In the genomic region with DNA sequence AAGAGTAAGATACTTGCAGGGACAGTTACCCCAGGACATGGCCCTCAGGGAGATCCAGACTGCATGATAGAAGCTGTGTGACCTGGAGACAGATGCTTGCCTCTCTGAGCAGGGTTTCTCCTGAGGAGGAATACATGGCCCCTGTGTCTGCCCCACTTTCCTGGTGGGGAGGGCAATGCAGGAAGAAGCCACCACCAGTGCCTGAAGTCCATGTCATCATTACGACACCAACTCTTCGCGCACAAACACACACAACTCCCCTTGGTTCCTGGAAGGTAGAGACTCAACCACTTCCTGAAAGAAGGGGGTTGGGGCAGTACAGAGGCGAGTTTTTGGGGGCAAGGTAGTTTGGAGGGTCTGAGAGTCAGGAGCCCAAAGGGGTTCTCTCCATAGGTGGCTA, we compare ENCODE assay signal across 20 mouse cellular contexts. TPM values are rescaled to one million over a fixed set of nuclear protein-coding genes. Genes with fewer than 3 reads are reported as not detected.
DNase-seq lines count a peak whose midpoint lies in the region; ATAC-seq and TF ChIP-seq lines count a peak whose summit lies in the region.
"Had no signal": no experiment of that assay in that cellular context is flagged by ENCODE, and none has a peak within 500 bp of the region (broad histone marks: within the 10 kb centered on the region; RNA-seq: fewer than 3 reads in every experiment).

No protein-coding gene starts in this region.

- peaks cover 7% of the 10 kb centered on the region; the same call in 1 of the 2 replicates for H3K4me1 ChIP-seq in spleen, adult 2 months (ENCODE audit: control insufficient read depth, insufficient read depth, insufficient read length)
- no peaks in the 10 kb centered on the region for H3K4me1 ChIP-seq in neural tube, embryonic 15.5 days
- H3K4me1 ChIP-seq: forebrain, embryonic 15.5 days; stomach, embryonic 15.5 days had no signal

- no peaks in the 10 kb centered on the region for H3K27me3 ChIP-seq in spleen, adult 2 months (ENCODE audit: control insufficient read depth, insufficient read depth, low read length)
- no peaks in the 10 kb centered on the region for H3K27me3 ChIP-seq in neural tube, embryonic 15.5 days (replicated peaks)
- H3K27me3 ChIP-seq: forebrain, embryonic 15.5 days; liver, embryonic 15.5 days; stomach, embryonic 15.5 days had no signal

- 17% methylated on average over 4 of the region's 4 CpGs for WGBS in spleen, adult 2 months
- 84% methylated on average over 4 of the region's 4 CpGs for WGBS in neural tube, embryonic 15.5 days

- H3K4me3 ChIP-seq in spleen, adult 2 months (ENCODE audit: extremely low read depth, insufficient read depth, insufficient read length), result no peak overlapping the region
- H3K4me3 ChIP-seq in neural tube, embryonic 15.5 days (replicated peaks), result no peak overlapping the region
- H3K4me3 ChIP-seq: forebrain, embryonic 15.5 days; hindbrain, embryonic 10.5 days; liver, embryonic 15.5 days; stomach, embryonic 15.5 days had no signal

- peak; percentile 54 for ATAC-seq in granulocyte monocyte progenitor cell, adult 5-6 weeks (replicated peaks; ENCODE audit: poor library complexity, severe bottlenecking)
- ATAC-seq in neural tube, embryonic 15.5 days (ENCODE audit: low FRiP score), result no peak
- ATAC-seq: forebrain, embryonic 15.5 days; hindbrain, postnatal 0 days; Patski had no signal

- peaks cover 8% of the 10 kb centered on the region for H3K36me3 ChIP-seq in spleen, adult 2 months (ENCODE audit: control insufficient read depth, insufficient read depth, low read length)
- H3K36me3 ChIP-seq in neural tube, embryonic 15.5 days, result no peaks in the 10 kb centered on the region
- H3K36me3 ChIP-seq: forebrain, embryonic 15.5 days; hindbrain, embryonic 10.5 days; liver, embryonic 15.5 days; stomach, embryonic 15.5 days had no signal

- no peak overlapping the region for H3K9ac ChIP-seq in neural tube, embryonic 15.5 days (replicated peaks)
- H3K9ac ChIP-seq: forebrain, embryonic 15.5 days; liver, embryonic 15.5 days; stomach, embryonic 15.5 days had no signal

- no peaks in the 10 kb centered on the region for H3K9me3 ChIP-seq in neural tube, embryonic 15.5 days (replicated peaks)
- H3K9me3 ChIP-seq: forebrain, embryonic 15.5 days; hindbrain, embryonic 10.5 days; liver, embryonic 15.5 days; stomach, embryonic 15.5 days had no signal

- H3K4me2 ChIP-seq in neural tube, embryonic 15.5 days, result no peak overlapping the region
- H3K4me2 ChIP-seq: forebrain, embryonic 15.5 days; liver, embryonic 15.5 days; stomach, embryonic 15.5 days had no signal

- TF ChIP-seq CTCF in spleen, adult 2 months (IDR thresholded peaks at IDR 0.05; ENCODE audit: extremely low read depth, insufficient read depth, insufficient read length, insufficient replicate concordance), result no peak

- no peak for DNase-seq in spleen, adult 2 months (ENCODE audit: low read depth in 1 of 2, low spot score in 2 of 2)
- DNase-seq in spleen, adult 12 weeks (ENCODE audit: low spot score), result no peak
- peak; percentile 64 to 77 for DNase-seq in natural killer cell, adult 2 months (ENCODE audit: low spot score in 2 of 2)
- peak; percentile 52 for DNase-seq in thymus, postnatal 4 days
- DNase-seq in kidney, postnatal 36 days, result no peak
- no peak for DNase-seq in embryo, embryonic 9.5 days (ENCODE audit: extremely low spot score)
- DNase-seq: adrenal gland, postnatal 36 days; cerebellum, adult 18-20 months; heart, adult 11 months; kidney, adult 18-20 months; lung, postnatal 10 days had no signal

- TF ChIP-seq POLR2A in spleen, adult 2 months (IDR thresholded peaks at IDR 0.05; ENCODE audit: low read depth, low read length), result no peak

- peak overlapping the region; percentile 72 for H3K27ac ChIP-seq in spleen, adult 2 months (ENCODE audit: insufficient read depth, low read length)
- H3K27ac ChIP-seq in neural tube, embryonic 15.5 days (replicated peaks), result no peak overlapping the region
- H3K27ac ChIP-seq: forebrain, embryonic 15.5 days; hindbrain, embryonic 10.5 days; hindbrain, postnatal 0 days; kidney, postnatal 0 days; liver, embryonic 15.5 days; stomach, embryonic 15.5 days had no signal

RNA-seq across cellular contexts. Expression of gene Selplg, which starts 8.2 kb away (rescaled TPM):
- polyA plus RNA-seq in spleen, adult 2 months (2012; rRNA removed), result 274 and 338 TPM in 2 replicates
- 288 and 331 TPM in 2 replicates for total RNA-seq in granulocyte monocyte progenitor cell, adult 5-6 weeks (2014; fragmentation: Nextera tagmentation)
- 99.4 and 109 TPM in 2 replicates for total RNA-seq in granulocyte monocyte progenitor cell, adult 5-6 weeks (2017)
- polyA plus RNA-seq in neural tube, embryonic 15.5 days (2015; fragmentation: Nextera tagmentation; extraction: Ambion mirVana), result 2.3 and 27.7 TPM in 2 replicates

RNA-seq across cellular contexts. Expression of gene Tmem119, which starts 23.9 kb away (rescaled TPM):
- polyA plus RNA-seq in spleen, adult 2 months (2012; rRNA removed), result 3.0 and 4.8 TPM in 2 replicates
- 11.1 and 13.4 TPM in 2 replicates for total RNA-seq in granulocyte monocyte progenitor cell, adult 5-6 weeks (2014; fragmentation: Nextera tagmentation)
- total RNA-seq in granulocyte monocyte progenitor cell, adult 5-6 weeks (2017), result 4.2 and 7.8 TPM in 2 replicates
- 12.1 and 23.1 TPM in 2 replicates for polyA plus RNA-seq in neural tube, embryonic 15.5 days (2015; fragmentation: Nextera tagmentation; extraction: Ambion mirVana)
- polyA plus RNA-seq: Patski had no signal

RNA-seq across cellular contexts. Expression of gene Iscu, which starts 51.7 kb away (rescaled TPM):
- 77.5 and 79.7 TPM in 2 replicates for polyA plus RNA-seq in spleen, adult 2 months (2012; rRNA removed)
- 81.9 and 100 TPM in 2 replicates for total RNA-seq in granulocyte monocyte progenitor cell, adult 5-6 weeks (2014; fragmentation: Nextera tagmentation)
- total RNA-seq in granulocyte monocyte progenitor cell, adult 5-6 weeks (2017), result 101 and 111 TPM in 2 replicates
- 88.6 and 90.9 TPM in 2 replicates for polyA plus RNA-seq in neural tube, embryonic 15.5 days (2015; fragmentation: Nextera tagmentation; extraction: Ambion mirVana)

RNA-seq across cellular contexts. Expression of gene Sart3, which starts 51.9 kb away (rescaled TPM):
- polyA plus RNA-seq in spleen, adult 2 months (2012; rRNA removed), result 27.2 and 28.0 TPM in 2 replicates
- total RNA-seq in granulocyte monocyte progenitor cell, adult 5-6 weeks (2014; fragmentation: Nextera tagmentation), result 29.2 and 29.7 TPM in 2 replicates
- 31.1 and 38.5 TPM in 2 replicates for total RNA-seq in granulocyte monocyte progenitor cell, adult 5-6 weeks (2017)
- 40.7 and 42.3 TPM in 2 replicates for polyA plus RNA-seq in neural tube, embryonic 15.5 days (2015; fragmentation: Nextera tagmentation; extraction: Ambion mirVana)

Comparison
In these comparisons a context has a peak if more than half of its experiments do, and no peak if none do; other contexts are left out.
1. DNase-seq: peak in natural killer cell, adult 2 months (2 of 2) and thymus, postnatal 4 days (single experiment); none in spleen, adult 2 months (0 of 2), spleen, adult 12 weeks (single experiment), kidney, postnatal 36 days (0 of 2) and embryo, embryonic 9.5 days (single experiment).